Mouse (Mus musculus) midbrain, embryonic 12.5 days (tissue): ENCODE measurements around the gene Drd4. TPM values are rescaled to one million over a fixed set of nuclear protein-coding genes. Genes with fewer than 3 reads are reported as not detected.

ENCODE experiments used
- ATAC-seq: fragments of 200-750 bp; cut with Nextera tagmentation; 2 replicates; pipeline ENCODE4 v1.8.0; 2017; ENCODE audit warnings: low read depth, moderate TSS enrichment, moderate library complexity; ENCODE audit not compliant: low FRiP score
- H3K27ac ChIP-seq: fragments of 300-500 bp; sonication (generic); replicated peaks from 2 replicates; pipeline ENCODE4 v1.5.1; 2016; ENCODE audit warnings: mild to moderate bottlenecking
- H3K27me3 ChIP-seq: fragments of 300-500 bp; sonication (generic); 2 replicates; pipeline ENCODE4 v1.6.1; 2016; ENCODE audit warnings: mild to moderate bottlenecking
- H3K36me3 ChIP-seq: fragments of 300-500 bp; sonication (generic); 2 replicates; pipeline ENCODE4 v1.6.1; 2016
- H3K4me1 ChIP-seq: fragments of 300-500 bp; sonication (generic); 2 replicates; pipeline ENCODE4 v1.6.1; 2016
- H3K4me2 ChIP-seq: fragments of 300-500 bp; sonication (generic); replicated peaks from 2 replicates; pipeline ENCODE4 v1.6.1; 2016; ENCODE audit warnings: mild to moderate bottlenecking, moderate library complexity
- H3K4me3 ChIP-seq: fragments of 300-500 bp; sonication (generic); 2 replicates; pipeline ENCODE4 v1.5.1; 2016; ENCODE audit warnings: mild to moderate bottlenecking
- H3K9ac ChIP-seq: fragments of 300-500 bp; sonication (generic); replicated peaks from 2 replicates; pipeline ENCODE4 v1.6.1; 2016; ENCODE audit warnings: mild to moderate bottlenecking, moderate library complexity
- H3K9me3 ChIP-seq: fragments of 300-500 bp; sonication (generic); 2 replicates; pipeline ENCODE4 v1.6.1; 2016; ENCODE audit warnings: mild to moderate bottlenecking
- WGBS: fragments of 180-500 bp; shearing (Covaris S2); methylation state at CpG from one replicate; pipeline ENCODE4 v1.1.7; 2016; 5-methylcytosine and 5-hydroxymethylcytosine counted together
- polyA plus RNA-seq: library from polyadenylated mRNA; unstranded; fragments of >200 nt; fragmentation: Nextera tagmentation; extraction: Ambion mirVana; gene quantifications from 2 replicates; pipeline ENCODE4 v1.2.1, GENCODE M21; 2016

Drd4 gene
- polyA plus RNA-seq, 1 experiment from 2014 or later, result 0.68 TPM

- Histone ChIP-seq H3K27me3 (peaks cover 34% of the 10 kb centered on the region), H3K9me3 (no peaks in the 10 kb centered on the region), H3K9ac (no peak overlapping the region), H3K27ac (no peak overlapping the region), H3K4me3 (no peak overlapping the region), H3K36me3 (peaks cover 8% of the 10 kb centered on the region; the same call in 1 of the 2 replicates), H3K4me1 (peaks cover 7% of the 10 kb centered on the region), H3K4me2 (no peak overlapping the region)
- no peak for ATAC-seq
- 81% methylated on average over 6 of the region's 6 CpGs for WGBS
Observed at GRCm38 (mm10) chr7:141340476-141340875, 48.7 kb downstream of the Drd4 start.

GRCm38 (mm10) chr7:141341689-141342226, 50.0 kb downstream of the Drd4 start:
- H3K9me3 ChIP-seq, result no peaks in the 10 kb centered on the region
- no peak for ATAC-seq
- no peak overlapping the region for H3K9ac ChIP-seq
- H3K4me1 ChIP-seq, result peaks cover 7% of the 10 kb centered on the region
- no peak overlapping the region for H3K4me2 ChIP-seq
- no peak overlapping the region for H3K4me3 ChIP-seq
- H3K27ac ChIP-seq, result no peak overlapping the region
- no peaks in the 10 kb centered on the region for H3K36me3 ChIP-seq
- peaks cover 34% of the 10 kb centered on the region for H3K27me3 ChIP-seq
- WGBS, result 81% methylated on average over 10 of the region's 10 CpGs

- ATAC-seq, result no peak
- no peak overlapping the region for H3K4me3 ChIP-seq
- H3K4me2 ChIP-seq, result no peak overlapping the region
- no peaks in the 10 kb centered on the region for H3K36me3 ChIP-seq
- peaks cover 7% of the 10 kb centered on the region for H3K4me1 ChIP-seq
- 85% methylated on average over 2 of the region's 2 CpGs for WGBS
- no peak overlapping the region for H3K27ac ChIP-seq
- H3K27me3 ChIP-seq, result peaks cover 27% of the 10 kb centered on the region
- no peak overlapping the region for H3K9ac ChIP-seq
- H3K9me3 ChIP-seq, result no peaks in the 10 kb centered on the region
Observed at GRCm38 (mm10) chr7:141343230-141343629, 51.4 kb downstream of the Drd4 start.

DNA sequence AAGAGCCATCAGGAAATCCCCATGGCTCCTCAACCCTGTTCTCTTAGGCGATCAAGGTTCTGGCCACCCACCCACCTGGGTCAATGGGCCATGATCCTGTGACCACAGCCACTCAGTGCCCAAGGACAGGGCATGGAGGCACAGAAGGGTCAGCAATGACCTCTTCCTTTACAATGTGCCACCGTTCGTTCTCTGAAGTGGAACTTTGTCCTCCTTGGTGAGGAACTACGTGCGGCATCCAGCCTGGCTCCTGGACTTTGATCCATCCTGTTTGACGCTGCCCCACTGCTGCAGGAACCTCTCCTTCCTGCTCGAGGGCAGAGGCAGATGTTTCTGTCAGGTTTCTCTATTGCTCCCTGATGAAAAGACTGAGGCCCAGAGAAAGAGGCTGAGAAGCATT, 51.9 kb downstream of the Drd4 start:
- WGBS, result 74% methylated on average over 7 of the region's 7 CpGs
- ATAC-seq, result no peak
- no peaks in the 10 kb centered on the region for H3K36me3 ChIP-seq
- H3K4me1 ChIP-seq, result peaks cover 2% of the 10 kb centered on the region
- H3K9me3 ChIP-seq, result no peaks in the 10 kb centered on the region
- no peak overlapping the region for H3K4me3 ChIP-seq
- no peak overlapping the region for H3K27ac ChIP-seq
- no peak overlapping the region for H3K9ac ChIP-seq
- H3K4me2 ChIP-seq, result no peak overlapping the region
- peaks cover 23% of the 10 kb centered on the region for H3K27me3 ChIP-seq

GRCm38 (mm10) chr7:141344787-141345186, 53.0 kb downstream of the Drd4 start:
- no peak overlapping the region for H3K4me3 ChIP-seq
- H3K27ac ChIP-seq, result no peak overlapping the region
- WGBS, result 95% methylated on average over 5 of the region's 5 CpGs
- H3K4me1 ChIP-seq, result no peaks in the 10 kb centered on the region
- peaks cover 12% of the 10 kb centered on the region; the same call in 1 of the 2 replicates for H3K27me3 ChIP-seq
- no peaks in the 10 kb centered on the region for H3K36me3 ChIP-seq
- no peak overlapping the region for H3K4me2 ChIP-seq
- no peaks in the 10 kb centered on the region for H3K9me3 ChIP-seq
- H3K9ac ChIP-seq, result no peak overlapping the region
- no peak for ATAC-seq

Other genes starting within 250 kb of the Drd4 start
- 41.9 and 45.3 TPM in 2 replicates for gene B4galnt4, start 230.9 kb upstream of the Drd4 start, polyA plus RNA-seq
- gene Pkp3, start 213.8 kb upstream of the Drd4 start, polyA plus RNA-seq, result 1.6 and 1.8 TPM in 2 replicates
- gene Sigirr, start 191.4 kb upstream of the Drd4 start, polyA plus RNA-seq, result 1.6 and 1.7 TPM in 2 replicates
- not detected in 2 replicates for gene Ano9, start 174.2 kb upstream of the Drd4 start, polyA plus RNA-seq
- 67.5 and 76.6 TPM in 2 replicates for gene Ptdss2, start 169.6 kb upstream of the Drd4 start, polyA plus RNA-seq
- gene Rnh1, start 119.1 kb upstream of the Drd4 start, polyA plus RNA-seq, result 47.4 and 54.9 TPM in 2 replicates
- 93.4 and 96.4 TPM in 2 replicates for gene Hras, start 98.0 kb upstream of the Drd4 start, polyA plus RNA-seq
- gene Lrrc56, start 97.8 kb upstream of the Drd4 start, polyA plus RNA-seq, result 13.1 and 14.4 TPM in 2 replicates
- gene Lmntd2, start 77.9 kb upstream of the Drd4 start, polyA plus RNA-seq, result 3.7 and 3.8 TPM in 2 replicates
- 40.1 and 40.6 TPM in 2 replicates for gene Rassf7, start 76.1 kb upstream of the Drd4 start, polyA plus RNA-seq
- gene Phrf1, start 63.2 kb upstream of the Drd4 start, polyA plus RNA-seq, result 107 and 112 TPM in 2 replicates
- 0.81 and 0.84 TPM in 2 replicates for gene Irf7, start 25.5 kb upstream of the Drd4 start, polyA plus RNA-seq
- gene Cdhr5, start 15.2 kb upstream of the Drd4 start, polyA plus RNA-seq, result not detected in 2 replicates
- 0.64 and 1.3 TPM in 2 replicates for gene Sct, start 12.9 kb upstream of the Drd4 start, polyA plus RNA-seq
- gene Deaf1, start 35.7 kb downstream of the Drd4 start, polyA plus RNA-seq, result 85.9 and 88.3 TPM in 2 replicates
- gene Tmem80, start 35.7 kb downstream of the Drd4 start, polyA plus RNA-seq, result 64.9 and 68.9 TPM in 2 replicates
- gene Eps8l2, start 46.9 kb downstream of the Drd4 start, polyA plus RNA-seq, result 0.86 and 1.4 TPM in 2 replicates
- gene Taldo1, start 100.2 kb downstream of the Drd4 start, polyA plus RNA-seq, result 362 and 364 TPM in 2 replicates
- 47.0 and 48.2 TPM in 2 replicates for gene Gatd1, start 122.1 kb downstream of the Drd4 start, polyA plus RNA-seq
- gene Cend1, start 137.5 kb downstream of the Drd4 start, polyA plus RNA-seq, result 19.3 and 22.7 TPM in 2 replicates
- gene Slc25a22, start 145.9 kb downstream of the Drd4 start, polyA plus RNA-seq, result 52.6 and 52.7 TPM in 2 replicates
- 9.6 and 12.3 TPM in 2 replicates for gene Pidd1, start 152.0 kb downstream of the Drd4 start, polyA plus RNA-seq
- 884 and 899 TPM in 2 replicates for gene Rplp2, start 155.4 kb downstream of the Drd4 start, polyA plus RNA-seq
- 15.6 and 18.3 TPM in 2 replicates for gene Pnpla2, start 163.2 kb downstream of the Drd4 start, polyA plus RNA-seq
- gene Cracr2b, start 169.1 kb downstream of the Drd4 start, polyA plus RNA-seq, result 5.4 and 6.0 TPM in 2 replicates
- gene Cd151, start 175.4 kb downstream of the Drd4 start, polyA plus RNA-seq, result 14.8 and 15.6 TPM in 2 replicates
- gene Polr2l, start 183.1 kb downstream of the Drd4 start, polyA plus RNA-seq, result 73.8 and 75.0 TPM in 2 replicates
- gene Tspan4, start 183.2 kb downstream of the Drd4 start, polyA plus RNA-seq, result 25.3 and 32.6 TPM in 2 replicates
- 29.3 and 30.2 TPM in 2 replicates for gene Chid1, start 247.9 kb downstream of the Drd4 start, polyA plus RNA-seq